Mouse (Mus musculus) C2C12 (cell line): ENCODE results near the gene Bola1. TPM values are rescaled to one million over a fixed set of nuclear protein-coding genes. Genes with fewer than 3 reads are reported as not detected.
"Not testable (repeated sequence)": the region's sequence is repeated elsewhere in the genome, so short reads cannot be mapped to it uniquely, and the experiment has no call there.

Experiments
- H3K27me3 ChIP-seq: one replicate; pipeline ENCODE4 v1.6.1; 2011; ENCODE audit not compliant: control insufficient read depth, insufficient read depth, insufficient read length
- H3K36me3 ChIP-seq: one replicate; pipeline ENCODE4 v1.6.1; 2011; ENCODE audit not compliant: control insufficient read depth, insufficient read depth
- H3K4me3 ChIP-seq: one replicate; pipeline ENCODE4 v1.5.1; 2011; ENCODE audit warnings: mild to moderate bottlenecking, control low read depth; ENCODE audit not compliant: poor library complexity, insufficient read depth, severe bottlenecking
- H3K79me2 ChIP-seq: one replicate; pipeline ENCODE4 v1.6.1; 2011; ENCODE audit not compliant: control insufficient read depth, insufficient read depth
- H3K79me3 ChIP-seq: one replicate; pipeline ENCODE4 v1.6.1; 2011; ENCODE audit warnings: low read depth, control low read depth
- H3ac ChIP-seq: one replicate; pipeline ENCODE3; 2011; ENCODE audit warnings: low read depth; ENCODE audit not compliant: control insufficient read depth, insufficient read length
- CEBPB ChIP-seq: IDR thresholded peaks from one replicate; pipeline ENCODE4 v1.6.1; 2011; ENCODE audit warnings: low read depth, mild to moderate bottlenecking, control low read depth, moderate library complexity
- CTCF ChIP-seq: IDR thresholded peaks from one replicate; pipeline ENCODE4 v1.5.1; 2011; ENCODE audit not compliant: control insufficient read depth, insufficient read depth, insufficient read length
- FOSL1 ChIP-seq: IDR thresholded peaks from one replicate; pipeline ENCODE4 v1.8.0; 2011; ENCODE audit warnings: mild to moderate bottlenecking, low read length; ENCODE audit not compliant: poor library complexity, insufficient read depth, severe bottlenecking
- MAX ChIP-seq: IDR thresholded peaks from one replicate; pipeline ENCODE4 v1.6.1; 2011; ENCODE audit warnings: mild to moderate bottlenecking, control low read depth
- MYOD1 ChIP-seq: IDR thresholded peaks from one replicate; pipeline ENCODE4 v1.6.1; 2011; ENCODE audit warnings: low read depth; ENCODE audit not compliant: control insufficient read depth, insufficient read length
- MYOG ChIP-seq: IDR thresholded peaks from one replicate; pipeline ENCODE4 v1.6.1; 2011; ENCODE audit not compliant: control insufficient read depth, insufficient read length; ENCODE audit errors: extremely low read depth
- USF1 ChIP-seq: IDR thresholded peaks from one replicate; pipeline ENCODE4 v1.6.1; 2011; ENCODE audit warnings: low read depth, mild to moderate bottlenecking, control low read depth, moderate library complexity
- polyA plus RNA-seq: library from polyadenylated mRNA; unstranded; fragments of >200 nt; fragmentation: generic; extraction: Trizol; gene quantifications from one replicate; pipeline ENCODE4 v1.2.1, GENCODE M21; 2012; ENCODE audit warnings: missing spikeins

Gene Bola1
- polyA plus RNA-seq, 1 experiment = 76.1 TPM

DNA sequence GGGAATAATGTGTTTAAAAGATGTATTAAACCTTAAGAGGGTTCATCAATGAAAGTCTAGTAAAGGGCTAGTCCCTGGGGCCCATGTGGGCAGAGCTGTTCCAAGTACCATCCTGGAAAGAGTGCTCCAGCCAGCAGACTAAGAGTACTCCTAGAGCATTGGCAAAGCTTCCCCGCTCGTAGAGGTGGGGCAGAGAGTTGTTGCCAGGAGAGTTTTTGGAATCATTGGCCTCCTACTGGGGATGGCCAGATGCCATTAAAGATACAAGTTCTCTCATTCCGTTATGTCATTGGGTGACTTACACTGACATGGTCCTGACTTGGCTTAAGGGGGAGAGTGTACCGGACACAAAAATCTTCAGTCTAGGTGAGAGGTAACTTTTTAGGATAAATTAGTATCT, 40.0 kb downstream of the Bola1 start:
- no peak overlapping the region for H3K4me3 ChIP-seq
- no peaks in the 10 kb centered on the region for H3K27me3 ChIP-seq
- no peak for TF ChIP-seq MYOD1
- no peak for TF ChIP-seq CTCF
- no peak for TF ChIP-seq MAX
- no peak for TF ChIP-seq USF1
- no peak for TF ChIP-seq CEBPB
- no peak for TF ChIP-seq MYOG
- no peak for TF ChIP-seq FOSL1
- H3K36me3 ChIP-seq = peaks cover 38% of the 10 kb centered on the region
- no peak overlapping the region for H3ac ChIP-seq
- peaks cover 21% of the 10 kb centered on the region for H3K79me2 ChIP-seq
- H3K79me3 ChIP-seq = peaks cover 12% of the 10 kb centered on the region

DNA sequence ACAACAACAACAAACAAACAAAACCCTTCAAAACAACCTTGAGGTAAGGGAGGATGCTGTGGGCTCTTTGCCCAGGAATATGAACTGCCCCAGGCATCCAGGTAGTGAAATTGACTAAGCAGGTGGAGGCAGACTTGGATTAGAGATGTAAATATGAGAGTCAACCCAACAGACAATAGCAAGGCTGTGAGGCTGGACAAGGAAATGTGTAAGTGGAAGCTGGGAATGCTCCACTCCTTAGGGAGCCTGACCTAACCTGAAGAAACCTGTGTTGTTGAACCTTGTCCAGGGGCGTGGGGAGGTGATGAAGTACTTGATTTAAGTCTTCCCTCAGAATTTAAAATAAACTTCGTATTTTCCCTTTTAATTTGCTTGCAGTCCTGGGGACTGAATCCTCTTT, 40.6 kb downstream of the Bola1 start:
- Histone ChIP-seq H3K27me3 (no peaks in the 10 kb centered on the region), H3ac (no peak overlapping the region), H3K79me2 (peaks cover 27% of the 10 kb centered on the region), H3K36me3 (peaks cover 41% of the 10 kb centered on the region), H3K4me3 (no peak overlapping the region), H3K79me3 (peaks cover 16% of the 10 kb centered on the region)
- no peak for TF ChIP-seq MYOG
- TF ChIP-seq FOSL1 = no peak
- no peak for TF ChIP-seq MYOD1
- no peak for TF ChIP-seq CEBPB
- no peak for TF ChIP-seq MAX

DNA sequence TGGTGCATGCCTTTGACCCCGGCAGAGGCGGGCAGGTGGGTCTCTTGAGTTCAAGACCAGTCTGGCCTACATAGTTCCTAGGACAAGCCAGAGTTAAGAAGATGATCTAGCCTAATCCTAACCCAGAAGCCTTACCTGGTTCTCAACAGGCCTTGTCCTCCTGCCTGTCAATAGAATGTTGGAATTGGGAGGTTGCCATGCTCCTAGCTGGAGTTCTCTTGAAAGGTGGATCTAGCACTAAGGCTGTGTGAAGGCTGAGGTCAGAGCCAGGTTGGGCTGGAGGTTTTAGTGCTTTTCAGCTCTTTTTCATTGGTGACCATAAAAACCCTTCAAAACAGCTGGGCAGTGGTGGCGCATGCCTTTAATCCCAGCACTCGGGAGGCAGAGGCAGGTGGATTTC, 41.1 kb downstream of the Bola1 start:
- Histone ChIP-seq H3K79me2 (peaks cover 32% of the 10 kb centered on the region), H3K27me3 (no peaks in the 10 kb centered on the region), H3K4me3 (no peak overlapping the region), H3K36me3 (peaks cover 46% of the 10 kb centered on the region), H3ac (no peak overlapping the region), H3K79me3 (peaks cover 17% of the 10 kb centered on the region)
- TF ChIP-seq MYOG (no peak), USF1 (no peak), MYOD1 (no peak), CEBPB (no peak), MAX (no peak), CTCF (no peak), FOSL1 (no peak)

DNA sequence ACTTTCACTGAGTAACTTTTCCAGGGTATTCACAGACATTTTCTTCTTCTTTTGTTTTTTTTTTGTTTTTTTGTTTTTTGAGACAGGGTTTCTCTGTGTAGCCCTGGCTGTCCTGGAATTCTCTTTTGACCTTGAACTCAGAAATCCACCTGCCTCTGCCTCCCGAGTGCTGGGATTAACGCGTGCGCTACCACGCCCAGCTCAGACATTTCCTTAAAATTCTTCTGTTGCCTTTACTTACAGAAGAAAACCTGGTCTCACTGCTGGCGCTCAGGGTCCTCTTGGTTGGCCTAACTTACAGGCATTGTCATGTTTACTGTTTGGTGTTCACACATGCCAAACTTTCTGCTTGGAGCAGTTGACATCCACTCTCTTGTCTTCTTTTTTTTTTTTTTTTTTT, 44.3 kb downstream of the Bola1 start:
- Histone ChIP-seq H3K36me3 (peaks cover 52% of the 10 kb centered on the region), H3K4me3 (no peak overlapping the region)
- TF ChIP-seq CEBPB (no peak), CTCF (no peak), USF1 (no peak), MYOD1 (no peak), FOSL1 (no peak), MYOG (no peak)

DNA sequence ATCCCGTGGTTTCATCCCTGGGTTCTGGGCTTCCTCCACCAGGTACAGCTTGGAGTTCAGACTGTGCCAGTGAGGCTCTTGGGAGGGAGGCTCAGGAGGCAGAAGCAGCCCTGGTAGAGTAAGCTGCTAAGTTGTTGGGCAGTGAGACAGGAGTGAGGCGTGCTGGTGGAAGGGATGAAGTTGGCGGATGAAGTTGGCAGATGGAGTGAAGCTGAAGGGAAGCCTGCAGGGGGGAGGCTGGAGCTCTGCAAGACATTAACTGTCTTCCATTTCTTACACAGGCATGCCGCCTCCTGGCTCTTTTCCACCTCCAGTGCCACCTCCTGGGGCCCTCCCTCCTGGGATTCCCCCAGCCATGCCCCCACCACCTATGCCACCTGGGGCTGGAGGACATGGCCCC, 45.5 kb downstream of the Bola1 start:
- peaks cover 66% of the 10 kb centered on the region for H3K79me2 ChIP-seq
- not testable (repeated sequence) for H3K27me3 ChIP-seq, H3ac ChIP-seq, H3K4me3 ChIP-seq
- peaks cover 30% of the 10 kb centered on the region for H3K79me3 ChIP-seq
- peaks cover 53% of the 10 kb centered on the region for H3K36me3 ChIP-seq

More for the DNA sequence above, 44.3 kb downstream of the Bola1 start:
- peaks cover 30% of the 10 kb centered on the region for H3K79me3 ChIP-seq
- no peak overlapping the region for H3ac ChIP-seq
- H3K79me2 ChIP-seq = peaks cover 64% of the 10 kb centered on the region
- H3K27me3 ChIP-seq = no peaks in the 10 kb centered on the region

DNA sequence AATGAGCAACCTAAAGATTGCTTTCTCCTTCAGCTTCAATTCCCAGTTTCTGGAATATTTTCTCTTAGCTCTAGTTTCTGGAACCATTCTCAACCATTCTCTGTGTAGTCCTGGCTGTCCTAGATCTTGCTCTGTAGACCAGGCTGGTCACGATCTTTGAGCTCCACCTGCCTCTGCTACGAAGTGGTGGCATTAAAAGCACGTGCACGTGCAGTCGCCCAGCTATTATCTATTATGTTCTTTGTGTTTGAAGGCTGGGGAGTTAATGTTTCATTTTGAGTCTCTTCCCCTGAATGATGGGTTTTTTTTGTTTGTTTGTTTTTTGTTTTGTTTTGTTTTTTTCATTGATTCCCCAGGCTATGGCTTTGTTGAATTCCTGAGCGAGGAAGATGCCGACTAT, 46.3 kb downstream of the Bola1 start:
- Histone ChIP-seq H3ac (peak overlapping the region; percentile 98), H3K36me3 (peaks cover 49% of the 10 kb centered on the region), H3K79me2 (peaks cover 66% of the 10 kb centered on the region), H3K4me3 (peak overlapping the region; percentile 94), H3K79me3 (peaks cover 30% of the 10 kb centered on the region), H3K27me3 (no peaks in the 10 kb centered on the region)
- no peak for TF ChIP-seq USF1
- no peak for TF ChIP-seq FOSL1
- TF ChIP-seq CEBPB = no peak
- TF ChIP-seq MYOD1 = no peak
- no peak for TF ChIP-seq CTCF
